Mouse (Mus musculus) heart, postnatal 0 days (tissue): Measurements from ENCODE around the gene Rps21.

ENCODE experiments used
- CTCF ChIP-seq: IDR thresholded peaks from 2 replicates; pipeline ENCODE4 v1.5.1; 2016; ENCODE audit warnings: antibody characterized with exemption, control low read depth, low read depth
- EP300 ChIP-seq: IDR thresholded peaks from 2 replicates; pipeline ENCODE4 v1.6.1; 2016; ENCODE audit warnings: antibody characterized with exemption, low read depth

DNA sequence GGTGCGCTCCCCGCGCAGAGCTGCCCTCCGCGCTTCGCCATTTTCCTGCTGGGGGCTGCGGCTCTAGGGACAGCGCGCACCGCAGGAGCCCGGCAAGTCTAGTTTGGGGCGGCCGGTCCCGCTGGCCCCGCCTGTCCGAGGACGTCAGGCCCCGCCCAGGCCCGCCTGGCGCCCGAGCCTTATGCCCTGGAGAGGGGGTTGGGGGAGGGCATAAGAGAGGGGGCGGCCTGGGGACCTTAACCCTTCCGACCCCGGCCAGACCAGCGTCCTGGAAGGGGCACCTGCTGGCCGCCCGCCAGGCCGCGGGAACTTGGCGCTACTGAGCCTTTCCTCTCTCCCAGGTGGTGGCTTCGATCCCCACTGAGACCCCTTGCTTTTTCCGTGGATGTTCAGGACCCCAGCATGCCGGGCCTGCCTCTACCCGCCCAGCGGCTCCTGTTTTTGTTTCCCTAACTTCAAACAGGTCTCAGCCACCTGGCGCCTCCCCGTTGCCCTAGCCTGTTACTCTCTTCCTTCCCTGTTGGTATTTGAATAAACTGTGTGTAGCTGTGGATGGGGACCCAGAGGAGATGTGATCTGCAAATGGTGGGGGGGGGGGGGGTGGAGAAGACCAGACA, 31.3 kb upstream of the Rps21 start, which contains the start of gene Lama5:
- TF ChIP-seq EP300 (no peak), CTCF (no peak)
